Mouse (Mus musculus): Measurements from ENCODE around the gene Blnk.

Blnk gene

DNA sequence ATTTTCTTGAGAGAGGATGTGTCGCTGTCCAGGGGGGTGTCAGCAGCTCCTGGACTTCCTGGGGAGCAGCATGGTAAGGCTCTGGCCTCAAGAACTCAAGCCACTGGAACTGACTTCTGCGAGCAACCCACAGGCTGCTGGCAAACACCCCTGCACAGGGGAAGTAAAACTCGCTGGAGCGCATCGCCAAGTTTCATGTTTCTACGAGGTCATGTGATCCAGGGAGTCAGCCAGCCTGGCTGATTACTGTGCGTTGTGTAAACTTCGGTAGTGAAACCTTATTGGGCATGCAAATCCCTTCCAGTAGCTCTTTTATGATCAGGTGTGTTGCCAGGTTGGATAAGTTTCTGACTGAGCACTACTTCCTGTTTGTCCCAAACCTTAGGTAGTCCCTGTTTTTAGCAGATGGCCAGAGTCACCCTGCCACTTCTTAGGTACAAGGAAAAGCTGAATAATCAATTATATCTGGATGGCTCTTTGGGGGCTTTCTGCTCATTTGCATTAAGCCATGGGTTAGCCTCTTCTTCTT is at the start of gene Blnk:
TSS of gene Blnk (minus strand) at position 479 of the 529 bp plus-strand sequence.
- peak; percentile 40 for DNase-seq (ENCODE audit: low read depth)

DNA sequence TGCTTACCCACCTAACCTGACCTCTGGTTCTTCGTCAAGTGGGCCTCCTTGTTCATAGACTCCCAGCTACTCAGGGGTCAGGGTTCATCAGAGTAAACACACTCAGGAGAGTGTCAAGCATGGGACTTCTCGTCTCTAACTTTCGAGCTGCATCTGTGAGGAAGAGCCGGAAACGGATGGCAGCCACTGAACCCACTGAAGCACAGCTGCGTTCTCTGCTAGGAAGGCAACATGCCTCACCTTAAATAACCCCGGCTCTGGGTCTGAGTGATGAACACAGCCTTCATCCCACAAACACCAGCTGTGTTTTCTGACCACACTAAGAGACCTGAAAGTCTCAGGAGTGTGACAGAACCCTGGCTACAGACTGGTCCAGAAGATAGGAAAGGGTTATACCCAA is 44.8 kb upstream of the Blnk start:
- peak; percentile 49 for DNase-seq (ENCODE audit: low read depth)

DNA sequence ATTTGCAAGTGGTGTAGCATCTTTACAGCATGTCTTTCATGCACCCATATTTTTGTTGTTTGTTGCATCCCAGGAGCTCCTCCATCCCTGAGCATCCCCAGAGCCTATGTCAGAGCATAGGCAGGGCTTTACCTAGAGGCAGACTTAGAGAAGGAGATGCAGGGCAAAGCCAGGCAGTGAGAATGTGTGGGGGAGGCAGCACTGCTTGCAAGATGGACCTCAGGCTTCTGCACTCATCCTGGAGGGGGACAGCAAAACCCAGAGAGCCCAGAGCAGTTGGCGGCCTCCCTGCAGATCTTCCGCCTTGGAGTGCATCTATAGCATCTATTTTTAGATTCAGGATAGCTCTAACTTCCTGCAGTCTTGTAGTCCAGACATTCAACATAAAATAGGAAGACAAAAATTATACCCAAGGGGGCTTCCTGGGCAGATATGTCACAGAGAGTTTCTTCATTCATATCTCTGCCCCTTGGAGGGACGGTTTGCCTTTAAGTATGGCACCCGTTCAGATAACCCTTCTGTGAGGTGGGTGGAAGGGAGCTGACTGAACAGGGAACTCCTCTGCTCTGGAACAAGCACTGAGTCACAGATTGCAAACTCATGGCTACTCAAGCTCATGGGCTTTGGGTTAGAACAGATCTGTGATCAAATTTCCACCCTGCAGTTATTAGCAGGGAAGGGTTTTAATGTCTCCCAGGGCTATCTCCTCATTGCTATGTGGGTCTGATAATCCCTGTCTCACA is 41.6 kb upstream of the Blnk start:
- peak; percentile 36 for DNase-seq (ENCODE audit: low read depth)

DNA sequence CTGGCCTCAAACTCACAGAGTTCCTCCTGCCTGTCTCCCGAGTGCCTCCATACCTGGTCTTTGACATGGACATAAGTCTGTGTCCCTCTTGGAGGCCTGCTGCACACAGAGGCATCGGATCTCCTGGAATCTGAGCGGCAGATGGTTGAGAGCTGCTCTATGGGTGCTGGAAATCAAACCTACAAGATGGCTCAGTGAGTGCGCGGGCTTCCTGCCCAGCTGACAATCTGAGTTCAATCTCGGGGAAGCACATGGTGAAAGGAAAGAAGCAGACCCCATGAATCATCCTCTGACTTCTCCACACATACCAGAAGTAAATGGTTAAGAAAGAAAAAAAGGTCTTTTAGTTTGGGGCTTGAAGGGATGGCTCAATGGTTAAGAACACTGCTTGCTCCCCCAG is 37.5 kb upstream of the Blnk start:
- peak; percentile 96 for DNase-seq (ENCODE audit: low read depth)

DNA sequence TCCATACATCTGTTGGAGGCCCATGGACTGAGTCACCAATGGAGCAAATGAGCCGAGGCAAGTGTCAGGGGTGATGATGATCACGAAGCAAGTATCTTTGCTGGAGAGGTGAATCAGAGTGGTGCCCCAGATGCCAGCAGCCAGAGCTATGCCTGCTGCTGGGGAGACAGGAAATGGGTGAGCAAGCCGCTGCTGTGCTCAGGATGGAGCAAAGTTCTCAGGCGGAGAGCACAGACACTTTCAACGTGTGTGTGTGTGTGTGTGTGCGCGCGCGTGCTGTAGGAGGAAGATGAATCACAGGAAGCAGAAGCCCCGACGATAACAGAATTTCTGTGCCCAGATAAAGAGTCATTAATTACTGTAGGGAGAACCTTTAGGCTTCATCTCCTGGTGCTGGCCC is 36.7 kb upstream of the Blnk start:
- peak; percentile 99 for DNase-seq (ENCODE audit: low read depth)

DNA sequence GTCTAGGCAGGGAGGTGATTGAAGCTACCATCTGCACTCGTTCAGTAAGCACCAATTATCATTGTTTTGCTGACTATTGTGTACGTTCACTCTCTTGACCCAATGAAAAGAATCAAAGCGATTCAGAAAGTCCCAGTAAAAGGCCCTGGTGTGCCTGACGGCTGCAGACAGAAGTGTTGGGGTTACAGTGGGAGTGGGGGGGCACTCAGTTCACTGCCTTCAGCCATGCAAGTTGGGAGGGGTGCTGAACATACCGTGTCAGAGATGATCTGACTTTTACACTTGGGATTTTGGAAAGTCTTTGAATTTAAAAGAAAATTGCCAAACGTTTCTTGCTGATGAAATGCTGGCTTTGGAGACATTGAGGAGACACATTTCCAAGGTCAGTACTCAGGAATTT is 35.8 kb upstream of the Blnk start:
- DNase-seq (ENCODE audit: low read depth): no peak

DNA sequence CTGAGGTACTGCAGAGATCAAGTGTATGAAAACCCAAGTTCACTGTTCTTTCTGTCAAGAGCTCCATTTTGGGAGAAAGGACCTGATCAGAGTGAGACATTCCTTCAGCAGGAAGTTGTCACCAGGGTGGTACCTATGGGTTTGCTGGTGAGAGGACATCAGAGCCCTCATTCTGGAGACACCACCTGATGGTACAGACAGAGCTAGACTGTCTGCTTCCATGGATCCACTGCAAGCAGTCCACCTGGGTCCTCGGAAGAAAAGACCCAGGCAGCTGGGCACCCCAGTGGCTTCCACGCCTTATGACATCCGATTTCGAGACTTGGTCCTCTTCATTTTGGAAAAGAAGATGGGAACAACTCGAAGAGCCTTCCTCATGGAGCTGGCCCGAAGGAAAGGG is 34.9 kb upstream of the Blnk start, which contains the start of gene Dntt:
TSS of gene Dntt (plus strand) at position 57 of the 400 bp plus-strand sequence.
- no peak for DNase-seq (ENCODE audit: low read depth)

DNA sequence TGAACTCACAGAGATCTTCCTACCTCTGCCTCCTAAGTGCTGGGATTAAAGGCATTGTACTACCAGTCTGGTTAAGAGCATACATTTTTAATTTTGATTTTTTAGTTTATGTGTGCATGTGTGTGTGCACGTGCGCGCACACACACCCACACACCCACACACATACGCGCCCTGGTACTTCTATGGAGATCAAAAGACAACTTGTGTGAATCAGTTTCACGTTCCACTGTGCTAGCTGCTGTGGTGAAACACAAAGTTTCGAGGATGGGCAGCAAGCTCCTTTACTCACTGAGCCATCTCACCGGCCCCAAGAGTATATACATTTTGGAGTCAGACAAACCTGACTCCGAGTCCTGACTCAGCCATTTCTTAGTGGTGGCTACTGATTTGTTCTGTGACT is 33.3 kb upstream of the Blnk start:
- no peak for DNase-seq (ENCODE audit: low read depth)

DNA sequence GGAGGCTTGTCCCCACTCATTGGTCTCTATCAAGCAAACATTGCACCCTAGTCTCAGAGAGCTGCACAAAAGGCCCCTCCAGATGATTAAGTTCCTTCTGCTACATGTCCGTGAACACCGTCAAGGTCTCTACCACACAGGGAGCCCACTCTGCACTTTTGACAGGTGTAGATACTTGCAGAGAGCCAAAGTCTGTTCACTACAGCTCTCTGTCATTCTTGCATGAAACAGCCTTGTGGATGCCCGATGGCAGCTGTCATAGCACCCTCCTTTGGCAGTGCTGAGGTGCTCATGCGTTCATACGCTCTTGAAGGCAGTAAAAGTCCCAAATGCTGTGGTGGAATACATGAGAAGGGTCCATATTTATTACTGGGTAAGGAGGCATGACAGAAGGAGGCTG is 32.7 kb upstream of the Blnk start:
- DNase-seq (ENCODE audit: low read depth): no peak

DNA sequence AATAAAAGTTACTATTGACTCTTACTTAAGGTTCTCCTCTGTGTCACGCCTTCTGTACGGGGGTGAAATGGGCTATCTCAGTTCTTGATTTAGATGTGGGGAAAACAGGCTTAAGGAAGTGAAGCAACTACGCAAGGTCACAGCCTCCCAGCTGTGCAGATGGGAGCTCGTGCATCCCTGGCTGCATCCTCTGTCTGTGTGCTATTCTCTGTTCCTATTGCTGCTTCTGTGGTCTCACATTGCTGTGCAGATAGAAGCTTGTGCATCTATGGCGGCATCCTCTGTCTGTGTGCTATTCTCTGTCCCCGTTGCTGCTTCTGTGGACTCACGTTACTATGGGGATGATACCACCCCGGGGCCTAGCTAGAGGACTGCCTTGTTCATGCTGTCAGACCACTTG is 32.2 kb upstream of the Blnk start:
- peak; percentile 65 for DNase-seq (ENCODE audit: low read depth)

DNA sequence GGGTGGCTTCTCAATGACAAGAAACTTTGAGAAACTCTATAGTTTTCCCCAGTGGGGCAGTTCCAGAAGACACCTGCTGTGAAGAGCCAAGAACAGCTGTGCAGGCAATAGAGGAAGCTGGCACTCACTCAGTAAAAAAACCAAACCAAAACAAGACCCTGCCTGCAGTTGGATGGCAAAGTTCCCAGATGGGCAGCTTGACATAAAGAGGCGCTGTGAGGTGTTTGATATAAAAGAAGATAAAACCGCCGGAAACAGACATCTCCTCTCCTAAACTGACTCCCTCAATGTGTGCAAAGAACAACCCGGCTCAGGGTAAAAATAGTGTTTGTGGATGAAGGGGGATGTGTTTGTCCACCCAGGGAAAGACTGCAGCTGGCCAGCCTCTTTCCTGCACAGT is 27.9 kb upstream of the Blnk start:
- peak; percentile 95 for DNase-seq (ENCODE audit: low read depth)

DNA sequence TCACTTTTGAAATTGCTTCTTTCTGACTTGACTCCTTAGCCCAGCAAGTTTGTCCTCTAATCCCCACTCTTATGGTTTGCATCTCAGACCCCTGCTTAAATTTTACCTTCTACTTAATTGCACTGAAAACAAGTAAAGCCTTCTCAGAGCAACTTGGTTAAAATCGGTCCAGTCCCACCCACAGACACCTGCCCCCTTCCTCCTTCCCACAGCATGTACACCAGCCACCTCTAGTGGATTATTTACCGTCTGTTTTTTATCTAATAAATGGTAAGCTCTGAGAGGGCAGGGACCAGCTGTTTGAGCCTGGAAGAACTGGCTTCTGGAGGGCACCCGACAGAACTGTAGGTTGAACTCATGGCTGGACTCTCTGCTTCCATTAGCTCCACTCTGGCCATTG is 26.2 kb upstream of the Blnk start:
- no peak for DNase-seq (ENCODE audit: low read depth)

DNA sequence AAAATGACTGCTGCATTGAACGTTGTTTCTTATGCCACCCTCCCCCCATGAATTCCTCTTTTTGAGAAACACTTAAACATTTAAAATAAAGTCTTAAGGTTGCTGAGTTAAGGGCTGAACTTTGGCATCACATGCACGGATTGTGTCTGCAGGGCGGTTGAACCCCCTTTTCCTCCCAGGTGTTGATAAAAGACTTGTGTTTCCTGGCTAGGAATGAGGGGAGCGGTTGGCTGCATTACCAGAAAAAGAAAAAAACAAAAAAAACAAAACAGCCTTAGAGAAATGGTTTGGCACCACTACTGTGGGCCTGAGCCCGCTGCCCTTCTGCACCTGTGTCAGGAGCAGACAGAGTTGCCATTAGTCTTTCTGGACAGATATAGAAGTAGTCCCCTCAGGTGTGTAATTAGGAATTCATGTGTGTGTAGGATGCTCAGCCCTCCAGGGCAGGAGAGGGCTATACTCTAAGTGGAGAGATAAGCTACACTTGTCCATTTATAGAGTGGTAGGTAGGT is 24.9 kb upstream of the Blnk start:
- DNase-seq (ENCODE audit: low read depth): no peak

DNA sequence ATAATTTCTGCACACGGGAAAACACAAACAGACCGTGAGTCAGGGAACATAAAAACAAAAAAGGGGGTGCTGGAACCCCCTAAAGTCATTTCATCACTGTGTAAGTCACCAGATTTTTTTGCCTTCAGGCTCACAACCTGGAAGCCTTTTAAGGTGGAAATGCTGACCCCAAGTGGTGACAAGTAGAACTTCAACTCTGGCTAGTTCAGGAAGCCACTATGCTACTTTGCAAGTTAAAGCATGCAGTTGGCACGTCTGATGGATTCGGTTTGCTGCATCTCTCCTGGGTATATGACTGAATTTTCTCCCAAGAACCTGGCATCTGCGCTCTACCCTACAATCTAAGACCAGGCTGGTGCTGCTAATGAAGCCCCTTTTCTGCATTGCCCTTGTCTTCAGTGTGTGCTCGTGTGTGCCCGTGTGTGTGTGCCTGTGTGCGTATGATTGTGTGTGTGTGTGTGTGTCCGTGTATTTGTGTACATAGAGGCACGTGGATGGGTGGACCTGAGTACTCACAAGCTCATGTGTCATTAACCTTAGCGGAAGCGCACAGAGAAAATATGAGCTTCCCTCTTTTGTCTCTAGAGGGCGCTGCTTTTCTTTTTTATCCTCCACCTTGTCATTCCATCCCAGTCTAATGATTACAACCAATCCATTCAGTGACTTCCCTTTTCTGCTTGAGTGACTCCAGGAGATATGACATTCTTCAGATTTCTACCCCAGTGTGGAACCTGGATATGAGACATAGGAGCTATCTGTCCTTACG is 21.8 kb upstream of the Blnk start:
- peak; percentile 92 for DNase-seq (ENCODE audit: low read depth)

DNA sequence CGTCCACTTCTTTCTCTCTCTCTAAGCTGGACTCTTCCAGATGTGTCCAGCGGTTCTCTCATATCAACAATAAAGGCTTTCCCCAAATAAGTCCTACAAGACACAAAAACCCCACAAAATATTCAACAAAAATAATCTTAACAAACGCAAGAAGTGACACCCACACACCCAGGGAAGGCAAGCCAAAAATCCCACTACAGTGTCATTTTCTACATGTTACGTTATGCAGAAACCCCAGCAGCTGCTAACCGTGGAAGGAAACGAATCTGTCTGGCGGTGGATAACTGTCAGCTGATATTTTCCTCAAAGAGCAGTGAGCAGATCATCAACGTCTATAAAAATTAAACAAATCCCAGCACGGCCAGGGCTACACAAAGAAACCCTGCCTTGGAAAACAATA is 19.7 kb upstream of the Blnk start:
- DNase-seq (ENCODE audit: low read depth): peak; percentile 28

DNA sequence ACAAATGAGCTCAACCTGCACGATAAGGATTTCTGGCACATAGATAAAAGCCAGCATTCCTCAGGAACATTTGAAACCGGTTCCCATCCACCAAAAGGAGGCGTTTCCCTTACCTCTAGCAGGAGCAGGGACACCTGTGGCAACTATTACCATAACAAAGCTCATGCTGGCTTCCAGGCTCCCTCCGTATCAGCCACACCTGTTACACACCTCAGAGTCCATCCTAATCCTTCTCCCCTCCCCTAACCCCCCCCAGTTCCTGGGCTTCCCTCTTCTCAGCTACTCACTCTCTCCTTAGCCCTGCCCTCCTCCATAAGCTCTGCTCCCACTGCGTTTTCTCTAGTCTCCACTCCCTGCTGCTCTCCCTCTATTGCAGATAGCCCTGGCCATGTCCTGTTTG is 19.3 kb upstream of the Blnk start:
- no peak for DNase-seq (ENCODE audit: low read depth)

DNA sequence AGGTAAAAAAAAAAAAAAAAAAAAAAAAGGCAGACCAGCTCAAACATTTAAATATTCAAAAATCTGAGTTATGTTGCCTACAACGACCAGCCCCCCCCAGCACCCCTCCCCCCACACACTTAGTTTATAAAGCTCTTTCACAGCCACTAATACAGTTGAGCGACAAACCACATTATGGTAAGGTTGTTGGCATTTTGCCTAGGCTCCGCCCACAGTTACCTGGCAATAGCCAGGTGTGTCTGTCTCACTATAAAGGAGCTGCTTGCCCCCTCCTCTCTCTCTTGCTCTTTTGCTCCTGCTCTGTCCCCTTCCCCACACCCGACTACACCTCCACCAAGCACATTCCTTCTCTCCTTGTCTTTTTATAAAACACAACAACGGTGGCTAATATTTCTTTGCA is 17.3 kb upstream of the Blnk start:
- no peak for DNase-seq (ENCODE audit: low read depth)

DNA sequence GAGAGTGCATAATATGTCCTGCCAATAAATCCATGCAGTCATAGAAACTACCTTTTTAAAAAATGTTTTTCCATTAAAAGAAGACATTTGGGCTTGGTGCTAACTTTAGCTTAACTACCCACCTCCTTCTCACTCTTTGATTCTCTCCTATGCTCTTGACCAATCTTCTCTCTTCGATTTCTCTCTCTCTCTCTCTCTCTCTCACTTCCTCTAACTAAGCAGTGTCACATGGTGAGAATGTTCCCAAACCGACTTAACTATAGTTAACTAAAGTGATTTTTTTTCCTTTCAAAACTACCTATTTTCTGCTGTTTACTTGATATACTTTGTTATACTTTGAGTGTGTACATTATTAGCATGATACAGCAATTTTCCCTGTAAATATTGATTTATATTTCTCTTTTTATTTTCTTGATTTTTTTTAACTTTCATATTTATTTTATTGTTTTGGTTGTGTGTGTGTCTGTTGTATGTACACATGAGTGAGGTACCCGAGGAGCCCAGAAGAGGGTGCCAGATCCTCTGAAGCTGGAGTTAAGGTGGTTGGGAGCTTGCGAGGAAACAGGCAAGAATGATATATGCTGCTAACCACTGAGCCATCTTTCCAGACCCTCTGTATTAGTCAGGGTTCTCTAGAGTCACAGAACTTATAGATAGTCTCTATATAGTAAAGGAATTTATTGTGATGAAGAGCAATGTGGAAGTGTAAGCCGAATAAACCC is 14.5 kb upstream of the Blnk start:
- DNase-seq (ENCODE audit: low read depth): no peak

DNA sequence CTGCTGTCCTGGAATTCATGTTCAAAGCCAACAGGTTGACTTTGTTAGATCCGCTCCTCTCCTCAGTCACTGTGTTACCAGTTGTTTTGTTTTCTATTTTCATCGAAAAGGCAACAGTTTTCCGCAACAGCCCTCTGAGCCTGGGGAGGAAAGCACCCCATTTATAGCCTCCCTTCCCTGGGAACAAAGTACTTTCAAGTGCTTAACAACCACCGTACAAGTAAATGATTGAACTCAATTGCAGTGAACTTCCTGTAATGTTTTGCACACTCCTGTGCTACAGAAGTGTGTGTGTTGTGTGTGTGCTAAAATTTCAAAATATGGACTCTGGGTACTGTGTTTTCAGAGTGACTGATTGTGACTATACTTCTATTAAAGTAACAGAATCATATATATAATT is 13.4 kb upstream of the Blnk start:
- no peak for DNase-seq (ENCODE audit: low read depth)

DNA sequence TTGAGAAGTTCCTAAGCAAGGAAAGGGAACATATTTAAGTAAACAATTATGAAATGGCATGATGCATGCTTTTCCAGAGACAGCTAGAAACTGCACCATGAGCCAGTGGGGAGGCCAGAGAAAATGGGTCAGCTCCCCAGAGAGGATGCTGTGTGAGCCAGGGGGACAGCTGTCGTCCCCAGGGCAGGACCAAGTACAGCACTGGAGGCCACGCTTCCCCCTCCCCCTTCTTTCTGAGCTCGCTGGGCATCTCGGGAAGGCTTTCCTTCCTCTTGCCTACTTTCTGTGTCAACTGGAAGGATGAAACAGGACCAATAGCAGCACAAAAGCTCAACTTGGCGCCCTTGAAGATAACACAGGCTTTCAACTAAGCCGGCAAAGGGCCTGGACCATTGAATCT is 13.0 kb upstream of the Blnk start:
- no peak for DNase-seq (ENCODE audit: low read depth)

DNA sequence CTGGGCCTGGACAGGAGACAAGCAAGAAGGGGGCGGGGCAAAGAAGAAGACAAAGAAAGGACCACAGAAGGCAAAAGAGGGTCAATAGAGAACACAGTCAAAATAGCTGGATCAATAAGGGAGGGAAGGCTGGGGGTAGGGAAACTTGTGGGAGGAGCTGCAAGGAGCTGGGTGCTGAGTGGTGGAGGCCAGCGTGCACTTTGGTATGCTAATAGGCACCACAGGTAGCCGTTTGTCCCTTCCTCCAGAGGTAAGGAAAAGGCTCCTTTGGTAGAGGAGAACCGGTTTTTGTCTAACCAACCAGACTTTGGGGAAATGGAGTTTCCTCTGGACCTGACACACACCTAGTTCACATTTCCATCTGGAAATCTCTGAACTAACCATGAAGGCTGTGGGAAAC is 12.3 kb upstream of the Blnk start:
- DNase-seq (ENCODE audit: low read depth): no peak

DNA sequence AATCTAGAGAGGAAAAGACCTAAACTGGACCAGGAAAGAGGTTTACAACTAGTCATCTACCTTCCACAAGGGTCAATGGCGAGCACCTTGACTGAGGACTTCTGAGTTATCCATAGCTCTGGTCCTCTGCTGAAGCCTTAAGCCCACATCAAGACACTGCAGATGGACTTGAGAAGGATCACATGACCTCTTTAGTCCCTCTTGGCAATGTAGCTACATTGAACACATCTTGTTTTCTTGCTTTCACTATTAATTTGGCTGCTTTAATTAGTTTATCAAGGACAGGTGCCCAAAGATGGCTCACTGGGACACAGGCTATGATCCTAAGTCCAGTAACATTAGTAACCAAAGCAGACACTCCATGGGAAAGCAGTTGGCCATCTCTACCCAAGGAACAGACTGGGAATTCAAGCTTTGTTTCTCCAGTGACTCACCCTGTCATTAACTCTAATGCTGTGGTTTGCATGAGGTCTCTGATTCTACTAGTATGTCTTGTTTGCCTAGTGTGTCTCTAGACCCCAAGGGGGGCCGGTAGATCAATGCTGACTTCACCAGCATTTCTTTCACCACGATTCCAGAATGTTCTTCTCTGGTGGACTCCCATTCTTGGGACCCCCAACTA is 9.5 kb upstream of the Blnk start:
- DNase-seq (ENCODE audit: low read depth): no peak
